Comparison of ENCODE assay signal across 13 mouse cellular contexts in the genomic region with DNA sequence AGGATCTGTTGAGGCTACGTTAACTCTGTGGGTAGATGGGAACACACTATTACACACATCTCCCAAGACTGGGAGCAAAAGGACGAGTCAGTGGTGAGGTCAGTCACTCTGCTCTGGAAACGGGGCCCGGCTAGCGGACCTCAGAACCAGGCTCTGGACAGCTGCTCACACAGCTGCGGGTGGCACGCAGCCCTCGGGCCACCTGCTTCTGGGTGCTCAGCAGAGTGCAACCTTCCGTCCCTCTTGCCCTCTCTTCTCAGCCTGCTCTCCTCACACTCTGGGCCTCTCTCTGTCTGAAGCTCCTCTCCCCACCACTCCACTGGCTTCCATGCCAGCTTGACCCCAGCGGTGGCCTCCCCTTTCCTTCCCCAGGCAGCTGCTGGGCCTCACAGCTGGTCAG. TPM values are rescaled to one million over a fixed set of nuclear protein-coding genes. Genes with fewer than 3 reads are reported as not detected.
A peak's percentile ranks its signal among the peaks of the same experiment; 100 is the strongest.
DNase-seq lines count a peak whose midpoint lies in the region; ATAC-seq and TF ChIP-seq lines count a peak whose summit lies in the region.
"Had no signal": no experiment of that assay in that cellular context is flagged by ENCODE, and none has a peak within 500 bp of the region (broad histone marks: within the 10 kb centered on the region; RNA-seq: fewer than 3 reads in every experiment).

No protein-coding gene starts in this region.

- no peak overlapping the region for H3K27ac ChIP-seq in heart, embryonic 13.5 days (replicated peaks)
- H3K27ac ChIP-seq in heart, embryonic 10.5 days, result no peak overlapping the region
- H3K27ac ChIP-seq in layer of hippocampus, adult 2 months, result peak overlapping the region; percentile 24
- H3K27ac ChIP-seq: left cerebral cortex, adult 2 months; midbrain, embryonic 12.5 days had no signal

- no peak overlapping the region for H3K4me3 ChIP-seq in heart, embryonic 13.5 days
- H3K4me3 ChIP-seq in heart, embryonic 10.5 days, result no peak overlapping the region
- H3K4me3 ChIP-seq in layer of hippocampus, adult 2 months, result no peak overlapping the region
- H3K4me3 ChIP-seq: left cerebral cortex, adult 2 months; midbrain, embryonic 12.5 days had no signal

- DNase-seq in cerebellum, postnatal 10 days, result peak; percentile 27 to 35
- DNase-seq in cerebellum, postnatal 36 days, result no peak
- no peak for DNase-seq in heart, embryonic 10.5 days (ENCODE audit: low spot score)
- DNase-seq in layer of hippocampus, adult 2 months (ENCODE audit: low spot score in 2 of 2), result no peak
- no peak for DNase-seq in layer of hippocampus, postnatal 14 days (ENCODE audit: low spot score in 2 of 2)
- peak; percentile 54 for DNase-seq in gastrocnemius, postnatal 14 days
- DNase-seq in left cerebral cortex, postnatal 10 days (ENCODE audit: extremely low spot score in 1 of 2, low spot score in 2 of 2), result no peak
- DNase-seq: cerebellum, adult 11 months; thymus, adult 2 months had no signal

- H3K36me3 ChIP-seq in heart, embryonic 13.5 days, result peaks cover 43% of the 10 kb centered on the region
- H3K36me3 ChIP-seq in heart, embryonic 10.5 days, result peaks cover 31% of the 10 kb centered on the region

- intact Hi-C loops in gastrocnemius, postnatal 14 days (cut with DNase I; ENCODE audit: low total_unique reads), result loop anchor here (5.0 kb wide), 1 partner anchor 99 kb away; no protein-coding TSS in a partner anchor
- intact Hi-C loops in left cerebral cortex, postnatal 10 days (cut with DNase I), result loop anchor here (5.0 kb wide), 1 partner anchor 104 kb away; no protein-coding TSS in a partner anchor

- TF ChIP-seq CTCF in layer of hippocampus, adult 2 months (conservative IDR thresholded peaks at IDR 0.05), result no peak

- WGBS in heart, embryonic 13.5 days, result 84% methylated on average over 10 of the region's 10 CpGs
- 89% methylated on average over 10 of the region's 10 CpGs for WGBS in heart, embryonic 10.5 days

- no peak overlapping the region for H3K4me2 ChIP-seq in heart, embryonic 13.5 days
- H3K4me2 ChIP-seq: liver, embryonic 11.5 days; midbrain, embryonic 12.5 days had no signal

- H3K9ac ChIP-seq in heart, embryonic 13.5 days, result 0 out of 2 replicates have a peak overlapping the region, but pooled peaks have one; percentile 19
- H3K9ac ChIP-seq: midbrain, embryonic 12.5 days had no signal

- no peak for ATAC-seq in heart, embryonic 13.5 days (ENCODE audit: extremely low read depth, insufficient number of reproducible peaks, low FRiP score, low TSS enrichment)

- no peaks in the 10 kb centered on the region for H3K27me3 ChIP-seq in heart, embryonic 13.5 days (replicated peaks)
- H3K27me3 ChIP-seq in heart, embryonic 10.5 days (ENCODE audit: insufficient read depth, poor library complexity, severe bottlenecking), result no peaks in the 10 kb centered on the region
- H3K27me3 ChIP-seq: midbrain, embryonic 12.5 days had no signal

- no peaks in the 10 kb centered on the region for H3K9me3 ChIP-seq in heart, embryonic 13.5 days
- no peaks in the 10 kb centered on the region for H3K9me3 ChIP-seq in heart, embryonic 10.5 days
- H3K9me3 ChIP-seq: midbrain, embryonic 12.5 days had no signal

- H3K4me1 ChIP-seq in heart, embryonic 13.5 days, result peaks cover 33% of the 10 kb centered on the region
- H3K4me1 ChIP-seq in heart, embryonic 10.5 days, result peaks cover 36% of the 10 kb centered on the region

RNA-seq across cellular contexts. Expression of gene Map3k4, which starts 50.1 kb away (rescaled TPM):
- 31.8 and 34.4 TPM in 2 replicates for polyA plus RNA-seq in heart, embryonic 13.5 days (2015; fragmentation: Nextera tagmentation; extraction: Ambion mirVana)
- 40.2 and 52.2 TPM in 2 replicates for polyA plus RNA-seq in heart, embryonic 10.5 days (2016; fragmentation: Nextera tagmentation; extraction: Ambion mirVana)
- total RNA-seq in layer of hippocampus, adult 2 months (2021), result 10 to 100 TPM; 72.4 to 73.8 TPM
- 10 to 100 TPM; 41.5 to 46.0 TPM for total RNA-seq in layer of hippocampus, postnatal 14 days (2021)
- 10 to 100 TPM; 15.4 to 22.5 TPM for total RNA-seq in gastrocnemius, postnatal 14 days (2021)
- 10 to 100 TPM; 32.9 to 33.9 TPM for total RNA-seq in left cerebral cortex, postnatal 10 days (2021)

Comparison
In these comparisons a context has a peak if more than half of its experiments do, and no peak if none do; other contexts are left out.
1. DNase-seq: peak in cerebellum, postnatal 10 days (2 of 2) and gastrocnemius, postnatal 14 days (single experiment); none in cerebellum, postnatal 36 days (0 of 2), heart, embryonic 10.5 days (single experiment), layer of hippocampus, adult 2 months (0 of 2), layer of hippocampus, postnatal 14 days (0 of 2) and left cerebral cortex, postnatal 10 days (0 of 2).